Mouse (Mus musculus) thymus, adult 2 months (tissue): ENCODE measurements around the gene Vav1.

ENCODE experiments used
- CTCF ChIP-seq: fragments of 200-500 bp; IDR thresholded peaks from 2 replicates; pipeline ENCODE4 v1.5.1; 2012; ENCODE audit warnings: mild to moderate bottlenecking, control low read depth, low read length, moderate library complexity, borderline replicate concordance; ENCODE audit not compliant: control insufficient read depth, poor library complexity, insufficient read depth; ENCODE audit errors: extremely low read depth
- POLR2A ChIP-seq: fragments of 200-500 bp; IDR thresholded peaks from 2 replicates; pipeline ENCODE4 v1.6.1; 2012; ENCODE audit warnings: mild to moderate bottlenecking, low read length, control low read depth, moderate library complexity; ENCODE audit not compliant: control insufficient read depth, poor library complexity, insufficient read depth; ENCODE audit errors: extremely low read depth

DNA sequence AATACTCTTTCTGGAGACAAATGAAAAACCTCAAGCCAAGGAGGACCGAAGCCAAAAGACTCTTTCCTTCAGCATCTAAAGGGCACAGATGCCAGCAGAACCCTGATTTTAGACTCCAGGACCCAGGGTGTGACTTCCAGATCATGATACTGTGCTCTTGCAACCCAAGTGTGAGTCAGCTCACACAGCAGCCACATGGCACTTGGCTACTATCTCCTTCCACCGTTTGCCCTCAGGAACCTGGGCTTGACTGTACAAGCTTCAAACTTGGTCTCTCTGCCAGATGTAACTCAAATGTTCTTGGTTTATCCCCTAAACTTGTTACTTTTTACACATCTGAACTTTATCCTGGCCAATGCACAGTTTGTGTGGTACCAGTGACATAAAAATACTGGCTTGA, 68.9 kb downstream of the Vav1 start:
- TF ChIP-seq CTCF: no peak
- TF ChIP-seq POLR2A: no peak
